Mouse (Mus musculus): Measurements from ENCODE around the gene Ciao1.
"Not testable (repeated sequence)": the region's sequence is repeated elsewhere in the genome, so short reads cannot be mapped to it uniquely, and the experiment has no call there.

The Ciao1 gene

DNA sequence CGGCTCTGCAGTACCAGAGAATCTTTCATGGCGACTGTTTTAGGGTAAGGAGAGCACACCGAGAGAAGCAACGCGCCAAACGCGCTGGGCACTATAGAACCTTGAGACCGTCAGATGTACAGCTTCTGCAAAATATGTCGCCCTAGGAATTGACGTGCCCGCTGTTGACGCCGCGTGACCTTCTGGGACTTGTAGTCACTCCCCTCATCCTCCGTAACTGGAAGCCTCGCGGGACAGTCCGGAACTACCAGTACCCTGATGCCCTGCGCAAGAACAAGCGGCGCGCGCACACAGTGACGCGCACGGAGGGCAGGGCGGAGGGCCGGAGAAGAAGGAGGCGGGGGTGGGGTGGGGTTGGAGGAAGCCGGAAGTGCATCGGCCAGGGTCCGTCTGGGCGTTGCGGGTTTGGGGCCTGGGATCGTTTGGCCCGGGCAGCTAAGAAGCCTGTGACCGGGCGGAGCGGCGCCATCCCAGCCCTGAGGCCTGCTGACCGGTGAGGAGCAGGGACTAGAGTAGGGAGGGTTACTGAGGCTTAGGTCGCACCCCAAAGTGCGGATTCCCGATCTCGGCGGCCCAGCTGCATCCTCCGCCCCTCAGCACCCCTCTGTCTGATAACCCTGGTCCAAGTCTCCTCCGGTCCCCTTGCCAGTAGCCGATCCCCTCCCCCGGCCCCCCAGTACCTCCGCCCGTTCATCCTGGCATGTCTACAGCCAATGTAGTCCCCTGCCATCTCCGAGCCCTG is at the start of gene Ciao1, which contains the start of gene Tmem127:
Ciao1 (minus strand) TSS at position 225 of the 742 bp plus-strand sequence.
Tmem127 (plus strand) TSS at position 317 of the 742 bp plus-strand sequence.
- peak; percentile 99 for DNase-seq (ENCODE audit: low read depth, low spot score)

DNA sequence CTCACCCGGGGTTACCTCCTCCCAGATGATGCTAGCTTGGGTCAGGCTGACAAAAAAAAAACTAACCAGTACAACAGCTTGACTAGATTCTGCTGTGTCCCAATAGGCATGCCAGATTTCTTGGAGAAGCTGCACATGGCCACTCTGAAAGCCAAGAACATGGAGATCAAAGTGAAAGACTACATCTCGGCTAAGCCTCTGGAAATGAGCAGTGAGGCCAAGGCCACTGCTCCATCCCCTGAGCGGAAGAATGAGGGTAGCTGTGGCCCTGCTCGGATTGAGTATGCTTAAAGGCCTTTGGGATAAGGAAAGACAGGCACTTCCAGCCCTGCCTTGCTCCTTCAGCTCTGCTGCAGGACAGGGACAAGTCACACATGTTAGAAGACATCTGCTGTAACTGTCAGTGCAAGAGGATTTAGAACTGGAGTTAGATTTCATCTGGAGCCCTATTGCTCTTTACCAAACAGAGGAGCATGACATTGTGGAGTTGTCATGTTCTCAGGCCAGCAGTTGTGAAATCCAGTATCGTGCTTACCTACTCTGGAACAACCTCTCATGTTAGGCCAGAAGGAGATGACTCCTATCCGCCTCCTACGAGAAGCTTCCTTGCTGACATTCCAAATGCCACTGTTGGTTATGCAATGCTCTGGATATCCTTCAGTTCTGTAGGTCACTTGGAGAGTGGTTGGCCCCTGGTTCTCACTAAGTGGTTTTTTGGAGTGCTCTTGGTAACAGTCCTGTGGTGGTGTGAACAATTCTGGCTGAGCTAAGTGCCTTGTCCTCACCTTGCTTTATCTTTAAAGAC is 49.6 kb upstream of the Ciao1 start:
- no peak for DNase-seq (ENCODE audit: low read depth, low spot score)

DNA sequence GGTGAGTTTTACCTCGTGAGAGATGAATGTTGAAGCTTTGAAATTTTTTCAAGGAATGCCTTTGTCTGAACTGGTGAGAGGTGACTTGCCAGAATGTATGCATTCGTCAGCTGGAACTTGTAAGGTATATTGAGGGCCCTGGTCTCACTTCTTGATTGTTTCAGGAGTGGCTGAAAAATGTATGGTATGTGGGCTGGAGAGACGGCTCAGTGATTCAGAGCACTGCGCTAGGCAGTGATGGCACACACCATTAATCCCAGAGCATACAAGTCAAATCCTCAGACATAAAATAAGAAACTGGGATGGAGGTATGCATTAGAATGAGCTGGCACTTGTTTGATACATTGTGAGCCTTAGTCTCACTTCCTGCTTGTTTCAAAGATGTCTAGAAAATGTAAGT is 44.6 kb upstream of the Ciao1 start:
- no peak for DNase-seq (ENCODE audit: low read depth, low spot score)

DNA sequence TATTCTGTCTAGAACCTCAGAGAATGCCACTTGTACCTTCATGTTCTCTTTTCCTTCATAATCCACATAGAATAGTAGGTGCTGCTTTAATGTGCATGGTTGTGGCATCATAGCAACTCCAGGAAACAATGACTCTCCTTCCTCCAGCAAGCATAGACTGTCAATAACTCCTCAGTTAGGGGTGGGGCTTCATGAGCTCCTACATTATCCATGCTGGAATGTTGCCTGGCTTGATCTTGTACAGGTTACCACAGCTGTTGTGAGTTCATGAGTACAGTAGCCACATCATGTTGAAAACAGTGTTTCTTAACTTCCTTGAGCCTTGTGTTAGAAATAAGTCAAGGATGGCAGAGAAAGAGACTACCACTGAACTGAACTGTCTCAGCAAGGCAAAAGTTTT is 30.5 kb upstream of the Ciao1 start:
- no peak for DNase-seq (ENCODE audit: low read depth, low spot score)

DNA sequence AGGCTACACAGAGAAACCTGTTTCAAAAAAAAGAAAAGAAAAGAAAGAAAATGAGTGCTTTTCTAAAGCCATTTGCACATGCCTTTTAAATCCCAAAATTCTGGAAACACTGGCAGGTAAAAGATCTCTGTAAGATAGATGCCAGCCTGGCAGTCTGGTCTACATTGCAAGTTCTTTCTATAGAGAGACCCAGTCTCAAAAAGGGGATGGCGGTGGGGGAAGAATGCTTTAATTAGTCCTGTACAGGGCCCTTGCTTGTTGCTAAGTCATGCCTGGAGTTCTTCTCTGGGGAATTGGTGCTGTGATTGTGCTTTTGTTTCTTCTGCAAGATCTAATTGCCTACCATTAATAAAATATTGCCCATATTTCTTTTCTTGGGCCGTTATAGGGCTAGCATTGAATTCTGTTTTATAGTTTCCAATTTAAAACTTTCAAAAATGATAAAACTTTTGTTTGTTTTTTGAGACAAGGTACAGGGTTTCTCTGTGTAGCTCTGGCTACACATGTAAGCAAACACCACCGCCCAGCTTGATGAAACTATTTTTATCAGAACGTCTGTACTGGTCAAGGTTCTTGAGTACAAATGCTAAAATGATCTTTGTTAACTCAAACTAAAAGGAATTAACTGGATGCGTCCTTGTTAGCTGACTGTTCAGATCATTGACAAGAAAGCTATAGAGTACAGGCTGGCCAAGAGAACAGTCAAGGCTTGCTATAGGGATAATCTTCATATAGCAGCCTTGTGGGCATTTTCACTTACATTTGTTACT is 28.1 kb upstream of the Ciao1 start:
- DNase-seq (ENCODE audit: low read depth, low spot score), result no peak

DNA sequence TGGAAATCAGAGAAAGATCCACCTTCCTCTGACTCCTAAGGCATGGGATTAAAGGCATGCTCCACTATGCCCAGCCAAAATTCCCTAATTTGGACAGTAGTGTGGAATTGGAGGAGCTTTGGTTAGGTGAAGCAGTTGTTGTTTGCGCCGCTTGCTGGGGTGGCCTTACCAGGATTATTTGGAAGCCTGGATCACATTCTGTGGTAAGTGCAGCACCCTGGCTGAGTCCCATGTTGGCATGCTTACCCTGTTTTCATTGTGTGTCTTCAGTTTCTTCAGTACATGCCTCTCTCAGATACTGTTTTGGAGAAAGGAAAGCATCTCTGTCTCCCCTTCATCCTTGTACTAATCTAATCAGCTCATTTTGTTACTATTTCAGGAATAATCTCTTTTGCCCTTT is 27.0 kb upstream of the Ciao1 start:
- no peak for DNase-seq (ENCODE audit: low read depth, low spot score)

DNA sequence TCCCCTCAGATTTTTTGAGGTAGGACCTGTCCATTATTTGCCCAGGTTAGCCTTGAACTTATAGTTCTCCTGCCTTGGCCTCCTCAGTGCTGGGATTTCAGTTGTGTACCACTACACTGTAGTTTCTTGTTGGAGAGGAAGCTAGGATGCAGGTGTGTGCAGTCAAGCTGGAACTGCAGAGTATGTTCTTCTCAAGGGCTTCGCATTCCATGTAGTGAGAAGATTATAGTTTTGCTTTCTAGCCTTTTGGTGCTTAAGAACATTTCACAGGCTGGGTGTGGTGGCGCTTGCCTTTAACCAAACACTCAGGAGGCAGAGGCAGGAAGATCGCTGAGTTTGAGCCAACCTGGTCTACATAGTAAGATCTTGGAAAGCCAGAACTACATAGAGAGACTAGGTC is 25.2 kb upstream of the Ciao1 start:
- no peak for DNase-seq (ENCODE audit: low read depth, low spot score)

DNA sequence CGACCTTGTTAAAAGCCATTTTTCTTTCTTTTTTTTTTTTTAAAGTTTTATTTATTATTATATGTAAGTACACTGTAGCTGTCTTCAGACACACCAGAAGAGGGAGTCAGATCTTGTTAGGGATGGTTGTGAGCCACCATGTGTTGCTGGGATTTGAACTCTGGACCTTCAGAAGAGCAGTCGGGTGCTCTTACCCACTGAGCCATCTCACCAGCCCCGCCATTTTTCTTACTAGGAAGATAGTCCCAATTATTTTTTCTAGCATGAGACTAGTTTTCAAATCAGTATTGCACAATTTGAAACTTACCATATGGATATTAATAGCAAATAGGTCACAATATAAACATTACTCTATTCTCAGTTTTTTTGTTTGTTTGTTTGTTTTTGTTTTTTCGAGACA is 24.4 kb upstream of the Ciao1 start:
- not testable (repeated sequence) for DNase-seq (ENCODE audit: low read depth, low spot score)

DNA sequence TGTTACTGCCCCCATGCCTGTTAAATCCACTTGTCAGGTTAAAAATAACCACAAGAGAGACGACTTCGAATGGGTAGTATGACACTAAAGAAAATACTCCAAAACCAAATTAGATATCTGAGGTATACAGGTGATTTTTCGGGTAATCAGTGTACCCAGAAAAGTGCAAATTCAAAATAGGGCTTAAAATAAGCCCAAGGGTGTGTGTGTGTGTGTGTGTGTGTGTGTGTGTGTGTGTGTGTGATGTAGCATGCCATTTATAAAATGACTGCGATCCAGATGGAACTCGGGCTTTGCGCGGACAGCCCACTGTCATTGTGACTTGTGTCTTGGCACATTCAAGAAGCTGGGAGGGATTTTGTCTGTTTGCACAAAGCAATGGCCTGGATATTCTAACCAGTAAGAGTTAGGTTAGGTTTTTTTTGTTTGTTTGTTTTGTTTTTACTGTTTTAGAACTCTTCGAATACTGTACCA is 23.5 kb upstream of the Ciao1 start:
- DNase-seq (ENCODE audit: low read depth, low spot score), result no peak

DNA sequence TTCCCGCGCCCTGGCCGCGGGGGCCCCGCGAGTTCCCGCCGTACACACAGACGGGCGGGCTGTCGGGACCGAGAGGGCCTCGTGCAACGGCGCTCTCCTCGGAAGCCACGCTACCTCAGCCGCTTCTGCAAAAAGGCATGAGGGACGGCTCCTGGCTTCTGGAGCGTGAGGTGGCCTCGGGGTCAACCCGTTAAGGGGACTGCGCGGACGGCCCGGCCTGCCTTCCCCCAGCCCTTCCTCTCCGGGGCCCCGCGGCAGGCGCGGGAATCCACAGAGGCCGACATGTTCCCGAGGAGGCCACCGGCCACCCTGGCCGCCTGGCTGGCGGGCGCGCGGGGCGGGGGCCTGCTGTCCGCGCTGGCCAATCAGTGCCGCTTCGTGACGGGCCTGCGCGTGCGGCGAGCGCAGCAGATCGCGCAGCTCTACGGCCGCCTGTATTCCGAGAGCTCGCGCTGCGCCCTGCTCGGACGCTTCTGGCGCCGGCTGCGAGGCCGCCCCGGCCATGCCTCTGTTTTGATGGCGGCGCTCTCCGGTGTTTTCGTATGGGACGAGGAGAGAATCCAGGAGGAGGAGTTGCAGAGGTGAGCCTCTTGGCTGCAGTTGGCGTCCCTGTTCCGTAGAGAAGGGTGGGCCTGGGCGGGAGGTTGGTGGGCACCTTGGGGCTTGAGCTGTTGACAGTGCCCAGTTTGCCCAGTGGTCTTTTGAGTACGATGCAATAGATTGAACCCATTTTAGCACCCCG is 22.9 kb upstream of the Ciao1 start:
- DNase-seq (ENCODE audit: low read depth, low spot score), result peak; percentile 63

DNA sequence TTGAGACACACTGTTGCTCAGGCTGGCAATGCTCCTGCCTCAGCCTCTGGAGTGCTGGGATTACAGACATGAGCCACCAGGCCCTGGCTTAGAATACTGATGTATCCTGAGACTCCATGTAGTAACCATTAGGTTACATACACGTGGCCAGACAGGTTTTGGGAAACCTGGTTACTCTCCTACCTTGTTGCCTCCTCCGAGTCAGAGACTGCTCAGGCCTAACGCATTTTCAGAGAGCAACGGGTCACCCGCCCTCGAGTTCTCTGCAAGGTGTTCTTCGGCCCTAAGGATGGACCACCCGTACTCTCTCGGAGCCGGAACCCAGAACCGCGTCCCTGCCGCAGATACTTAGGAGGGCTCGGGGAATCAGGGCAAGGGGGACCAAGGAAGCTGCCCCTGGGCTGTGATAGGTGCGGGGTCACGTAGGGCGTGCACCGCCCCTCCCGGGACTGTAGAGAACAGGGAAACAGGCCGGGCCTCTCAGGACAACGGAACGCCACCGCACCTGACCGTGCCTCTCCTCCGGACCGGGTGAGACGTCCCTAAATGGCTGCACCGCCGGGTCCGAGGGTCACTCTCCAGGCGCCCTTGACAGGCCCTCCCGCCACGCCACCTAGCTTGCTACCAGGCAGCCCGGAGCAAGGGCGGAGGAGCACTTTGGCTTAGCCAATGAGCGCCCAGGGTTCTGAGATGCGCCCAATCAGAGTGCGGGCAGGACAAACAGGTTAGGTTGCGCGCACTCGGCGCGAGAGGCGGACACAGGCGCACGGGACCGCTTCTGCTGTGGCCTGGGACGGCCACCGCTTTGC is 22.1 kb upstream of the Ciao1 start, which contains the start of gene Stard7:
Stard7 (plus strand) TSS at position 728 of the 809 bp plus-strand sequence.
- peak; percentile 98 for DNase-seq (ENCODE audit: low read depth, low spot score)

DNA sequence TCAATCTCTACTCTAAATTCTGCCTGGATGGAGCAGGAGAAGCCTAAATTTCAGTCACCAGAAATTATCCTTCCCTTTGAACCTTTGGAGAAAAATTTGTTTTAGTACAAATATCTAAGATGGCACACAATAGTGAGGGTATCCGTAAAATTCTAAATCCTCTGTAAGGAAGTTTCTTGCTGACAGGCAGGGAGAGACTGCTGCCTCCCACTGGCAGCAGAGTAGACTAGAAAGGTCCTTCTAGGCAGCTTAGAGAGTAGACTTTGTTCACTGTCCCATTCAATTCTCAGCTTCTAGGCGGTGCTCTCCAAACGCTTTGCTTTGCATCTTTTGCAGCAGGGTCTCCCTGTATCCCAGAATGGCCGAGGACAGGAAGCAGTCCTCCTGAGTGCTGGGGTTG is 20.2 kb upstream of the Ciao1 start:
- DNase-seq (ENCODE audit: low read depth, low spot score), result peak; percentile 25

DNA sequence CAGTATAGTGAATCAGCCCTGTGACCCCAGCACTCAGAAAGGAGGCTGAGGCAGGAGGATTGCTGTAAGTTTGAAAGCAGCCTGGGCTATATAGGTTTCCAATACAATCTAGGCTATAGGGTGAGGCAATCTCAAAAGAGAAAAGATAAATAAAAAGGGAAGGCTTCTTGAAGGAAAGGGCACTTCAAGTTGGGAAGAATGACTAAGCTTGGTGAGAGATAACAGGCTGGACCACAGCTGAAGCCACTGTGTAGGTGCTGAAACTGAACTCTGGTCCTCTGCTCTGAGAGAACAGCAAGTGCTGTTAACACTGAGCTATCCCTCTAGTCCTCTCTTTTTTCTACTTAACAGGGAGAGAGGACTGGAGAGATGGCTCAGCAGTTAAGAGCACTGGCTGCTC is 14.9 kb upstream of the Ciao1 start:
- no peak for DNase-seq (ENCODE audit: low read depth, low spot score)

DNA sequence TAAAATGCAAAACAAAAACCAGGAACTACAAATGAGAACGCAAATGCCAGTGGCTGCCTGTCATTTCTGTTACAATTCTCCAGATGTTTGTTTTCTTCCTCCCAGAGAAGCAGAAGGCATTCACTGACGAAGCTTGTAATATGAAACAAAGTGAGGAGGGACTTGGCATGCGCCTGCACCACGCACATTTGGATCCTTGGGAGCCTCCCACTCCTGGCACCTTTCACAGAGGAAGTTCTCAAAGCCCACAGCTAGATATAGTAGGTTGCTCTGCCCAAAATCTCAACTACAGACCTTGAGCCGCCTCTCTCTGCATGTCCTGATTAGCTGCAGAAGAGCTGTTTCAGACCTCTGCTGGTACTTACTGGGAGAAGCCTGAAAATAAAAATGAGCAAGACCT is 11.7 kb upstream of the Ciao1 start:
- DNase-seq (ENCODE audit: low read depth, low spot score), result no peak

DNA sequence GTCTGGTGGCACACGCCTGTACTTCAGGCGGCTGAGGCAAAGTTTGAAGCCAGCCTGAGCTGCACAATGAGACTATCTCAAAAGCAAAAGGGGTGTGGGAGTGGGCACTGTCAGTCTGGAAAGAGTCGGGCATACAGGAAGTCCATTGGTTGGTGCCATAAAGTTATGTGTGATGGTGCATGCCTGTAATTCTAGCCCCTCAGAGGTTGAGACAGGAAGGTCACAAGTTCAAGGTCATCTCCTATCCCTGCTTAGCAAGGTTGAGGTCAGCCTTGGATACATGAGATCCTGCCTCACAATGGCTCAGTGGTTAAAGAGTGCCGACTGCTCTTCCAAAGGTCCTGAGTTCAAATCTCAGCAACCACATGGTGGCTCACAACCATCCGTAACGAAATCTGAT is 7.7 kb upstream of the Ciao1 start:
- DNase-seq (ENCODE audit: low read depth, low spot score), result peak; percentile 51

DNA sequence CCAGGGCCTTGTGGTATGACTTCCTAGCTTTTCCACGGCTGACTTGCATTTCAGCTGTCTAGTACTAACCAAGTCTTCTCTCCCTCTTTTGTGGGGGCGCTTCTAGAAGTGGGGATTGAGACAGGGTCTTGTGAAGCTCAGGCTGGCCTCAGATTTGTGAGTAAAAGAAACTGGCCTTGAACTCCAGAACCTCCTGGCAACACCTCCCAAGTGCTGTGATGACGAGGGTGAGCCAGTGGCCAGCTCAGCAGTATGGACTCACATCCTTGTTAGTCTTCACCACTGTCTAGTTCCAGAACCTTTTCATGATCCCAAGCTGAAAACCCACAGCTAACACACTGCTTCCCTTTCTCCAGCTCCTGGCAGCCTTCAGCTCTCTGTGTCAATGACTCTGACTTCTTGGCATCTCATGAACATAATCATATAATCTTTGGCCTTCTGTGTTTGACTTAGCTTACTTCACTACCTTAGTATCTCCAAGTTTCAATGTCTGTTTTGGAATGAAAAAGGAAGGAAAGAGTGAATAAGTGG is 7.1 kb upstream of the Ciao1 start:
- no peak for DNase-seq (ENCODE audit: low read depth, low spot score)

DNA sequence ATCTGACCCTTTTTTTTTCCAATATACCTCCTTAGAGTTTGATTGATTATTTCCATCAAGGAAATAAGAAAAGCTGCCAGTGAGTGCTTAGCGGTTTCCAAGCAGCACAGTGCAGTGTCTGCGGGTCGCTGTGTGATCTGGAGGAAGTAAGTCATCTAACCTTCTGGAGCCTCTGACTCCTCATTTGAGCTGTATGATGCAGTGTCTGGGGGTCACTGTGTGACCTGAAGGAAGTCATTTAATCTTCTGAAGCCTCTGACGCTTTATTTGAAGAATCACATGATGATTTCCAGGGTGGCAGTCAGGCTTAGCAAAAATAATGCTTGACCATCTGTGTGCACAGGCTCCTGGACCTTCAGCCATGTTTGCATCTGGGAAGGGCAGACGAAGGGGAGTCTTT is 5.2 kb upstream of the Ciao1 start:
- no peak for DNase-seq (ENCODE audit: low read depth, low spot score)

DNA sequence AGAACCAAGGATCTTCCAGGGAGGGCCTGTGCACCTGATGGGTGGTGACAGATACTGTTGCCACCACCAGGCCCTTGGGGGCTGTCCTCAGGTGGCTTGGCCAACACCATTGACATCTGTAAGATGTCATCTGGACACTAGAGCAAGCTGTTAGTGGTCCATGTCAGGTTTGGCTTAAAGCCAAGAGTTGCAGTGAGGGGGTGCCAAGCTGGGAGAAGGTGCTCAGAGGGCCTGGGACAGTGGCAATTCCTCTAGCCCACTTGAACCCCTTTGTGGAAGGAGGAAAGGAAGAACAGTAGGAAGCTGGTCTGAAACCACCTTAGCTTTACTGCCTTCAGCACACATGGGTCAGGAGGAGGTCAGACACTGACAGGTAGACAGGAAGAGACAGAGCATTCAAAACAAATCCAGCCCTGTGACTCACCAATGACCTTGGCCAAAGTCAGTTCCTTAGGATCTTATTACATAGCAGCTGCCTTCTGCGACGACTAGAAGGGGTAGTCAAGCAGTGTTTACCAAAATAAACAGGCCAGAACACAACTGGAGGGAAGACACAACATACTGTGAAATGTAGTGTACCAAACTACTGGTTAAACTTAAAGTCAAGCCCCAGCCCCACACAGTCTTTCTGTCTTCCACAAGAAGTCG is 4.4 kb upstream of the Ciao1 start:
- peak; percentile 22 for DNase-seq (ENCODE audit: low read depth, low spot score)

DNA sequence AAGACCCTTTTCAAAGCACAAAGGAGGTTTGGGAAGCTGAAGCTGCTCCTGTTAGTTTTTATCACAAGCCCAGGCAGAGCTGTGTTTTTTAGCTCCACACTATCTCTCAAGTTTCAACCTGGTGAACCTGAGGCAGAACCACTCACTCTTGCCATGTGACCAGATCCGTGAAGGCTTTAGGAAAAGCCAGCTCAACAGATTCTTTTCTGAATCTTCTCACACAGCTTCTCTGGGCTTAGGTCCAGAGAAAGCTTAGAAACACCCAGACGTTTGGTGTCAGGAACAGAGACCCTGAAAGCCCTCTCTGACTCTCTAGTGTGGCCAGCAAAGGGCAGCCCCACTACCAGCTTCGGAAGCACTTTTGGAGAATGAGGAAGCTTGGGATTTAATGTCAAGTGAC is 3.8 kb upstream of the Ciao1 start:
- DNase-seq (ENCODE audit: low read depth, low spot score), result no peak

All from ES-CJ7 (cell line).